Mouse (Mus musculus): ENCODE measurements around the gene Zcchc9. TPM values are rescaled to one million over a fixed set of nuclear protein-coding genes. Genes with fewer than 3 reads are reported as not detected.
"Not testable (repeated sequence)": the region's sequence is repeated elsewhere in the genome, so short reads cannot be mapped to it uniquely, and the experiment has no call there.

Gene Zcchc9
- polyA plus RNA-seq, 1 experiment = 36.8 TPM

DNA sequence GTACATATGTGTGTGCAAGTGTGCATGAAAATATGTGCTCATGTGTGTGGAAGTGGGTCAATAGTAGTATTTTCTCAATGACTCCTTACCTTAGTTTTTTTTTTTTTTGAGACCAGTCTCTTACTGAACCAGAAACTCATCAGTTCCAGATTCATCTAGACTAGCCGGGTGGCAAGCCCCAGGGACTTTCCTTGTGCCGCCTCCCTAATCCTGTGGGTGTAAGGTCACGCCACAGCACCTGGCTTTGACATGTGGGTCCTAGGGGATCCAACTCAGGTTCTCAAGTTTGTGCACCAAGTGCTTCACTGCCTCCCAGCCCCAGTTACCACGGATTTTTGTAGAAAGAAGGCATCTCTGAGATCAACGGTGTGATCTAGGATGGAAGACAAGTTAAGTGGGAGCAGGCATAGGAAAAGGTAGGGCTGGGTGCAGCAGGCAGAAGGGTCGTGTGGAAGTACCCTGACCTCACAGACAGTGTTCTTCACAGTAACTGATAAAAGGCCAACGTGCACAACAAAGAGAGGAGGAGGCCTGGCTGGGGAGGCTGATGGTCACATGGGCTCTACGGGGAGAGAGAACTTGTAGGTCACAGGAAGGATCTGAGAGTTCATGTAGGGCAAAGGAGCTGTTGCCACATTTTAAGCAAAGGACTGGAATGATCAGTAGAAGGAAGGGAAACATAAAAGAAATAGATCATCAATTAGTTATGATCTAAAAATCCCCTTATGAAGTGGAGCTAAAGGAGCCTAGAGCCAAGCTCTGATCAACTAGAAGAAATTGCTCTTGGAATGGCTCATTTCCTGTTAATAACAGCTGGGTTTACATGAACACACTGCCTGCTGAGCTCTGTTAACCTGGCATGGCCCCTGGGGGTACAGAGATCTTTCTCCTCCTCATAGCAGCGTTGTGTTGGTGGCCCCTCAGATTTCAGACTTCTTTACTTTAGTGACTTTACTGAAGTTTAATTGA, 38.5 kb downstream of the Zcchc9 start:
- no peaks in the 10 kb centered on the region for H3K9me3 ChIP-seq (replicated peaks; ENCODE audit: control insufficient read depth, insufficient read depth, low read length, poor library complexity, severe bottlenecking)
- H3K4me3 ChIP-seq (ENCODE audit: low read depth, low read length) = no peak overlapping the region
- H3K27me3 ChIP-seq (ENCODE audit: control insufficient read depth, insufficient read depth, low read length, poor library complexity, severe bottlenecking) = no peaks in the 10 kb centered on the region
- H3K27ac ChIP-seq (ENCODE audit: insufficient read depth, low read length) = no peak overlapping the region
- H3K9ac ChIP-seq (ENCODE audit: low read depth, poor library complexity, severe bottlenecking) = no peak overlapping the region
- H3K4me1 ChIP-seq (ENCODE audit: control insufficient read depth, insufficient read depth, low read length) = no peaks in the 10 kb centered on the region
- H3K36me3 ChIP-seq (ENCODE audit: control insufficient read depth, insufficient read depth, low read length, poor library complexity, severe bottlenecking) = no peaks in the 10 kb centered on the region
- TF ChIP-seq POLR2A (IDR thresholded peaks at IDR 0.05; ENCODE audit: insufficient read depth, low read length) (no peak), EP300 (IDR thresholded peaks at IDR 0.05; ENCODE audit: insufficient read depth, low read depth, low read length) (no peak), CTCF (IDR thresholded peaks at IDR 0.05; ENCODE audit: low read depth, low read length) (no peak)

DNA sequence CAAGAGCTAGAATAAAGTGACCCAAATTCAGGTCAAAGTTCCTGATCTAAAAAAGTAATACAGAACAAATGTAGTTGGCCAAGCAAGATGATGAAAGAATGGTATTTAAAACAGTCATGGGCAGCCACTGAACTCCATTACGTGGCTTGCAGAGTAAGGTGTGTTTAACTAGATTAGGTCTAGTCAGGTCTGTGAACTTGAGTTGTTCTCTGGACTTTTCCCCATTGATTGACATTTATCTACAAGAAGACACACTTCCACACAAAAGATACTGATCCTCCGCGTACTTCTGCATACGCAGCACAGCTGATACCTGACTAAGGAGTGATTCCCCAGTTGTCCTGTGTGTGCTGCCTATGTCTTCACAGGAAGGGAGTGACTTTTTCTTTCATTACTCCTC, 41.9 kb downstream of the Zcchc9 start:
- H3K27me3 ChIP-seq (ENCODE audit: control insufficient read depth, insufficient read depth, low read length, poor library complexity, severe bottlenecking) = no peaks in the 10 kb centered on the region
- no peak overlapping the region for H3K9ac ChIP-seq (ENCODE audit: low read depth, poor library complexity, severe bottlenecking)
- no peaks in the 10 kb centered on the region for H3K36me3 ChIP-seq (ENCODE audit: control insufficient read depth, insufficient read depth, low read length, poor library complexity, severe bottlenecking)
- H3K4me1 ChIP-seq (ENCODE audit: control insufficient read depth, insufficient read depth, low read length) = no peaks in the 10 kb centered on the region
- TF ChIP-seq POLR2A (IDR thresholded peaks at IDR 0.05; ENCODE audit: insufficient read depth, low read length) = no peak
- no peak for TF ChIP-seq EP300 (IDR thresholded peaks at IDR 0.05; ENCODE audit: insufficient read depth, low read depth, low read length)
- TF ChIP-seq CTCF (IDR thresholded peaks at IDR 0.05; ENCODE audit: low read depth, low read length) = no peak
- H3K9me3 ChIP-seq (replicated peaks; ENCODE audit: control insufficient read depth, insufficient read depth, low read length, poor library complexity, severe bottlenecking) = no peaks in the 10 kb centered on the region
- H3K4me3 ChIP-seq (ENCODE audit: low read depth, low read length) = no peak overlapping the region
- H3K27ac ChIP-seq (ENCODE audit: insufficient read depth, low read length) = no peak overlapping the region

DNA sequence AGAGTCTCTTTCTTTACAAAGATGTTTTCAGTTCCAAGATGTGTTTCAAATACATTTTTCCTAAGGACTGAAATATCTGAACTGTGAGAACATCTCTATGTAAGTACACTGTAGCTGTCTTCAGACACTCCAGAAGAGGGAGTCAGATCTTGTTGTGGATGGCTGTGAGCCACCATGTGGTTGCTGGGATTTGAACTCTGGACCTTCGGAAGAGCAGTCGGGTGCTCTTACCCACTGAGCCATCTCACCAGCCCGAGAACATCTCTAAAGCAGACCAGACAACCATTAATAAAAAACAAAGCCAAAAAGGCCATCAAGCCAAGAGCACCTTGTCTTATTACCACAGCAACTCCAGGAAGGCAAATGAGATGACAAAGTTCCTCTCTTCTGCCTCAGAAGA, 43.9 kb downstream of the Zcchc9 start:
- H3K27me3 ChIP-seq (ENCODE audit: control insufficient read depth, insufficient read depth, low read length, poor library complexity, severe bottlenecking); H3K9me3 ChIP-seq (replicated peaks; ENCODE audit: control insufficient read depth, insufficient read depth, low read length, poor library complexity, severe bottlenecking); H3K9ac ChIP-seq (ENCODE audit: low read depth, poor library complexity, severe bottlenecking); H3K36me3 ChIP-seq (ENCODE audit: control insufficient read depth, insufficient read depth, low read length, poor library complexity, severe bottlenecking); H3K4me1 ChIP-seq (ENCODE audit: control insufficient read depth, insufficient read depth, low read length); H3K4me3 ChIP-seq (ENCODE audit: low read depth, low read length); H3K27ac ChIP-seq (ENCODE audit: insufficient read depth, low read length): not testable (repeated sequence)

DNA sequence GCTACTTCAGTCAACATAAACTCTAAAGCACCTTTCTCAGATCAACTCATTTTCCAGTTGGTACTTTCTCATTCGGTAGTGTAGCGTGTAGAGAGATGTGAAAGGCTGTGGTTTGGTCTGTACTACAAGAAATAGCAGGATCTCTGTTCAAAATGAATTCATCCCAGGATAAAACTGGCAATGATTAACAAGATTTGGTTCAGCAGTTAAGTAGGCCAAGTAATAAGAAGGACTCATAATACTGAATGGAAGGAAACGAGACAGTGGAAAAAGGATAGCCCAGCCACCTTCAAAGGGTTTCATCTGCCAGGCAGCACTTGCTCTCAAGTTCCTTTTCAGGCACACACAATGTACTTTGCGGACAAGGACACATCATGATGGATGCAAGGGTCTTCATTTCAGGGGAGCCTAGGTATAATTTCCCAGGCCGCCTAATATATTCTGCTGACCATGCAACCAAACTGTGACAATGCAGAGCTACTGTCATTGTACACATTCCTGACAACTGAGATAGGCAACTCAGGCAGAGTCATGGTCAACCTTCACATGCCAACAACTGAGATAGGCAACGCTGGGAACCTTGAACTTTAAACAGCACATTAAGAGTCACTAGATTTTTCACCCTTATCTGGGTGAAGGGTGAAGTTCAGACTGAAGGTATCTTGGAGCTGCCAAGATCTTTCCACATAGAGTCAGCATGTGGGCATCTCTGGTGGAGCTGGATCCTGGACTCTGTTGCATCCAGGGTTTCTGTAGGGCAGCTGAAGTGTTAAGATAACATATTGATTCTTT, 45.7 kb downstream of the Zcchc9 start:
- no peaks in the 10 kb centered on the region for H3K9me3 ChIP-seq (replicated peaks; ENCODE audit: control insufficient read depth, insufficient read depth, low read length, poor library complexity, severe bottlenecking)
- H3K27ac ChIP-seq (ENCODE audit: insufficient read depth, low read length) = no peak overlapping the region
- H3K4me3 ChIP-seq (ENCODE audit: low read depth, low read length) = no peak overlapping the region
- H3K27me3 ChIP-seq (ENCODE audit: control insufficient read depth, insufficient read depth, low read length, poor library complexity, severe bottlenecking) = no peaks in the 10 kb centered on the region
- no peak overlapping the region for H3K9ac ChIP-seq (ENCODE audit: low read depth, poor library complexity, severe bottlenecking)
- TF ChIP-seq CTCF (IDR thresholded peaks at IDR 0.05; ENCODE audit: low read depth, low read length) = no peak
- no peak for TF ChIP-seq POLR2A (IDR thresholded peaks at IDR 0.05; ENCODE audit: insufficient read depth, low read length)
- TF ChIP-seq EP300 (IDR thresholded peaks at IDR 0.05; ENCODE audit: insufficient read depth, low read depth, low read length) = no peak
- no peaks in the 10 kb centered on the region for H3K36me3 ChIP-seq (ENCODE audit: control insufficient read depth, insufficient read depth, low read length, poor library complexity, severe bottlenecking)
- no peaks in the 10 kb centered on the region for H3K4me1 ChIP-seq (ENCODE audit: control insufficient read depth, insufficient read depth, low read length)

DNA sequence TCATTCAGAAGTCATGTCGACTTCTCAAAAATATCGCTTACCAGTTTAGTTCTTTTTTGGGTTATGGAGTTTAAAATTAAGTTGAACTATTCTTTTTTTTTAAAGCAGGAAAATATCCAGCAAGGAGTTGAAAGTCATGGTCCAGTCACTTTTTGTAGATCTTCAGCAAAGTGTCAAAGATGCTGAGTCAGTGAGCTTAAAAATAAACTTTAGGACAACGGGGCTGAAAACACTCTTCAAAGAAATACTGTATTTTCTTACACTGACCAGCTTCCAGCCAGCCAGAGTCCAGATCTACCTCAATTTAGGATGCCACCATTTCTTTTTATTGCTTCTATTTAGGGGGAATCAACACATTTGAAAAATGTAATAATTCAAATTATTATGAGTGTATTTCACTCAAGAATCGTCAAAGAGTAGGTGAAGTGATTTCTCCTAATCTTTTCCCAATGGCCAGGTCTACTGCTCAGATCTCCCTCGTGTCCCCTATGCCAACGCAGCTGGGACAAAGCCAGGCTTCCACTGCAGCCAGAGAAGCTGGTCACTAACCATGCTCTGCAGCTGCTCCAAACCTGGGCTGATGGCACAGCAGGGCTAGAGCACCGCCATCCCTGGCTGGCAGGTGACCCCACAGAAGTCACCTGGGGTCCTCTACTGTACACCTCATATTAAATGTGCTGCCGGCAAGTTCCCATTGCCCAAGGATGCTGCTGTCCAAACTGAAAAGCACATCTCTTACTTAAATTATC, 47.0 kb downstream of the Zcchc9 start:
- no peak overlapping the region for H3K9ac ChIP-seq (ENCODE audit: low read depth, poor library complexity, severe bottlenecking)

More for the DNA sequence above, 47.0 kb downstream of the Zcchc9 start:
- H3K36me3 ChIP-seq (ENCODE audit: control insufficient read depth, insufficient read depth, low read length, poor library complexity, severe bottlenecking) = no peaks in the 10 kb centered on the region
- TF ChIP-seq EP300 (IDR thresholded peaks at IDR 0.05; ENCODE audit: insufficient read depth, low read depth, low read length) (no peak), POLR2A (IDR thresholded peaks at IDR 0.05; ENCODE audit: insufficient read depth, low read length) (no peak), CTCF (IDR thresholded peaks at IDR 0.05; ENCODE audit: low read depth, low read length) (no peak)
- no peaks in the 10 kb centered on the region for H3K27me3 ChIP-seq (ENCODE audit: control insufficient read depth, insufficient read depth, low read length, poor library complexity, severe bottlenecking)
- no peaks in the 10 kb centered on the region for H3K4me1 ChIP-seq (ENCODE audit: control insufficient read depth, insufficient read depth, low read length)
- no peaks in the 10 kb centered on the region for H3K9me3 ChIP-seq (replicated peaks; ENCODE audit: control insufficient read depth, insufficient read depth, low read length, poor library complexity, severe bottlenecking)
- H3K4me3 ChIP-seq (ENCODE audit: low read depth, low read length) = no peak overlapping the region
- H3K27ac ChIP-seq (ENCODE audit: insufficient read depth, low read length) = no peak overlapping the region

All from ES-Bruce4 (cell line).